Mouse (Mus musculus) stomach, postnatal 0 days (tissue): Measurements from ENCODE around the gene Sgca.

ENCODE experiments used
- CTCF ChIP-seq: IDR thresholded peaks from 2 replicates; pipeline ENCODE4 v1.5.1; 2016; ENCODE audit warnings: antibody characterized with exemption, low read depth, mild to moderate bottlenecking, moderate library complexity
- EP300 ChIP-seq: optimal IDR thresholded peaks from 2 replicates; pipeline ENCODE3; 2016; ENCODE audit warnings: antibody characterized with exemption

- TF ChIP-seq CTCF (peak; percentile 17; the same call in 1 of the 2 replicates), EP300 (no peak)
Observed at GRCm38 (mm10) chr11:94944295-94944694, 31.8 kb downstream of the Sgca start.
